Mouse (Mus musculus) limb, embryonic 11.5 days (tissue): ENCODE results near the gene Isoc2b. TPM values are rescaled to one million over a fixed set of nuclear protein-coding genes. Genes with fewer than 3 reads are reported as not detected.
"Not testable (repeated sequence)": the region's sequence is repeated elsewhere in the genome, so short reads cannot be mapped to it uniquely, and the experiment has no call there.

Experiments
- ATAC-seq: fragments of 200-750 bp; cut with Nextera tagmentation; 2 replicates; pipeline ENCODE4 v1.8.0; 2017; ENCODE audit warnings: low read depth; ENCODE audit not compliant: insufficient number of reproducible peaks, low FRiP score, low TSS enrichment
- DNase-seq: peaks from one replicate; pipeline ENCODE4 v3.0.0-alpha.2; 2015; ENCODE audit warnings: low spot score
- H3K27ac ChIP-seq: fragments of 300-500 bp; sonication (generic); replicated peaks from 2 replicates; pipeline ENCODE4 v1.5.1; 2014; ENCODE audit warnings: low read depth, mild to moderate bottlenecking, low read length
- H3K27me3 ChIP-seq: fragments of 300-500 bp; sonication (generic); 2 replicates; pipeline ENCODE4 v1.6.1; 2014; ENCODE audit warnings: mild to moderate bottlenecking, low read length, mixed read lengths; ENCODE audit not compliant: control insufficient read depth, insufficient read depth
- H3K36me3 ChIP-seq: fragments of 300-500 bp; sonication (generic); 2 replicates; pipeline ENCODE4 v1.6.1; 2014; ENCODE audit warnings: mild to moderate bottlenecking, low read length, moderate library complexity, mixed read lengths; ENCODE audit not compliant: control insufficient read depth, insufficient read depth
- H3K4me1 ChIP-seq: fragments of 300-500 bp; sonication (generic); 2 replicates; pipeline ENCODE4 v1.6.1; 2014; ENCODE audit warnings: low read length, mixed read lengths; ENCODE audit not compliant: control insufficient read depth, insufficient read depth
- H3K4me2 ChIP-seq: fragments of 300-500 bp; sonication (generic); 2 replicates; pipeline ENCODE4 v1.6.1; 2014; ENCODE audit warnings: low read depth, mild to moderate bottlenecking, moderate library complexity; ENCODE audit not compliant: severe bottlenecking
- H3K4me3 ChIP-seq: fragments of 300-500 bp; sonication (generic); 2 replicates; pipeline ENCODE4 v1.5.1; 2014; ENCODE audit warnings: low read depth, low read length
- H3K9ac ChIP-seq: fragments of 300-500 bp; sonication (generic); 2 replicates; pipeline ENCODE4 v1.6.1; 2014; ENCODE audit warnings: mild to moderate bottlenecking, low read length
- H3K9me3 ChIP-seq: fragments of 300-500 bp; sonication (generic); 2 replicates; pipeline ENCODE4 v1.6.1; 2016; ENCODE audit warnings: low read length; ENCODE audit not compliant: control insufficient read depth
- WGBS: fragments of 180-500 bp; shearing (Covaris S2); extraction: QIAGEN DNeasy Blood & Tissue Kit; methylation state at CpG from one replicate; pipeline ENCODE4 v1.1.7; 2014; 5-methylcytosine and 5-hydroxymethylcytosine counted together
- polyA plus RNA-seq: library from polyadenylated mRNA; unstranded; fragments of >200 nt; fragmentation: Nextera tagmentation; extraction: Ambion mirVana; gene quantifications from 2 replicates; pipeline ENCODE4 v1.2.1, GENCODE M21; 2014

Isoc2b gene
- polyA plus RNA-seq, 1 experiment from 2014 or later, result 3.5 TPM

- H3K4me2 ChIP-seq, result peak overlapping the region; percentile 67
- H3K27ac ChIP-seq, result no peak overlapping the region
- peak overlapping the region; percentile 31 for H3K4me3 ChIP-seq
- peaks cover 46% of the 10 kb centered on the region for H3K27me3 ChIP-seq
- ATAC-seq, result peak; percentile 66
- under 1% methylated on average over 51 of the region's 51 CpGs for WGBS
- no peaks in the 10 kb centered on the region for H3K9me3 ChIP-seq
- H3K4me1 ChIP-seq, result peaks cover 5% of the 10 kb centered on the region; the same call in 1 of the 2 replicates
- no peaks in the 10 kb centered on the region for H3K36me3 ChIP-seq
- H3K9ac ChIP-seq, result peak overlapping the region; percentile 5
- peak; percentile 75 for DNase-seq
Observed at GRCm38 (mm10) chr7:4836351-4836792, 33.7 kb downstream of the Isoc2b start.

- H3K27me3 ChIP-seq, result peaks cover 46% of the 10 kb centered on the region
- H3K4me1 ChIP-seq, result peaks cover 5% of the 10 kb centered on the region; the same call in 1 of the 2 replicates
- no peaks in the 10 kb centered on the region for H3K36me3 ChIP-seq
- WGBS, result 8% methylated on average over 27 of the region's 34 CpGs
- DNase-seq, result no peak
- H3K27ac ChIP-seq, result no peak overlapping the region
- no peak overlapping the region for H3K9ac ChIP-seq
- peak overlapping the region; percentile 31 for H3K4me3 ChIP-seq
- peak overlapping the region; percentile 67 for H3K4me2 ChIP-seq
- peak; percentile 27; the same call in 1 of the 2 replicates for ATAC-seq
- no peaks in the 10 kb centered on the region for H3K9me3 ChIP-seq
Observed at GRCm38 (mm10) chr7:4835631-4836327, 34.3 kb downstream of the Isoc2b start.

- DNase-seq, result peak; percentile 68
- WGBS, result 5% methylated on average over 12 of the region's 12 CpGs
Observed at GRCm38 (mm10) chr7:4830476-4830875, 39.6 kb downstream of the Isoc2b start.

GRCm38 (mm10) chr7:4825365-4825764, 44.7 kb downstream of the Isoc2b start:
- DNase-seq, result no peak
- H3K36me3 ChIP-seq, result no peaks in the 10 kb centered on the region
- H3K4me1 ChIP-seq, result no peaks in the 10 kb centered on the region
- H3K4me2 ChIP-seq, result no peak overlapping the region
- 48% methylated on average over 4 of the region's 4 CpGs for WGBS
- no peaks in the 10 kb centered on the region for H3K27me3 ChIP-seq
- H3K4me3 ChIP-seq, result no peak overlapping the region
- no peak overlapping the region for H3K9ac ChIP-seq
- H3K9me3 ChIP-seq, result no peaks in the 10 kb centered on the region
- H3K27ac ChIP-seq, result no peak overlapping the region
- ATAC-seq, result no peak

More at GRCm38 (mm10) chr7:4830476-4830875, 39.6 kb downstream of the Isoc2b start:
- Histone ChIP-seq H3K36me3 (no peaks in the 10 kb centered on the region), H3K9me3 (no peaks in the 10 kb centered on the region), H3K4me3 (no peak overlapping the region), H3K4me2 (no peak overlapping the region), H3K4me1 (no peaks in the 10 kb centered on the region), H3K27ac (no peak overlapping the region), H3K9ac (no peak overlapping the region), H3K27me3 (peaks cover 20% of the 10 kb centered on the region)
- ATAC-seq, result no peak

GRCm38 (mm10) chr7:4822162-4822907, 47.7 kb downstream of the Isoc2b start:
- H3K9ac ChIP-seq, result no peak overlapping the region
- H3K4me3 ChIP-seq, result no peak overlapping the region
- no peaks in the 10 kb centered on the region for H3K9me3 ChIP-seq
- no peak overlapping the region for H3K4me2 ChIP-seq
- H3K4me1 ChIP-seq, result no peaks in the 10 kb centered on the region
- ATAC-seq (no peak), DNase-seq (no peak)
- 60% methylated on average over 6 of the region's 6 CpGs for WGBS
- H3K27ac ChIP-seq, result no peak overlapping the region
- no peaks in the 10 kb centered on the region for H3K36me3 ChIP-seq
- no peaks in the 10 kb centered on the region for H3K27me3 ChIP-seq

GRCm38 (mm10) chr7:4821690-4822089, 48.4 kb downstream of the Isoc2b start:
- H3K9me3 ChIP-seq, result no peaks in the 10 kb centered on the region
- H3K4me2 ChIP-seq, result no peak overlapping the region
- no peak overlapping the region for H3K9ac ChIP-seq
- H3K27ac ChIP-seq, result no peak overlapping the region
- DNase-seq (no peak), ATAC-seq (no peak)
- H3K4me3 ChIP-seq, result no peak overlapping the region
- no peaks in the 10 kb centered on the region for H3K27me3 ChIP-seq
- 88% methylated on average over 4 of the region's 4 CpGs for WGBS
- H3K36me3 ChIP-seq, result no peaks in the 10 kb centered on the region
- no peaks in the 10 kb centered on the region for H3K4me1 ChIP-seq

- DNase-seq, H3K4me2 ChIP-seq, H3K4me1 ChIP-seq, H3K9ac ChIP-seq, ATAC-seq, H3K36me3 ChIP-seq, H3K27me3 ChIP-seq, H3K9me3 ChIP-seq, H3K27ac ChIP-seq, H3K4me3 ChIP-seq: not testable (repeated sequence)
- 83% methylated on average over 7 of the region's 7 CpGs for WGBS
Observed at GRCm38 (mm10) chr7:4820925-4821324, 49.1 kb downstream of the Isoc2b start.

GRCm38 (mm10) chr7:4816559-4816958, 53.5 kb downstream of the Isoc2b start:
- H3K4me3 ChIP-seq, result no peak overlapping the region
- H3K4me2 ChIP-seq, result no peak overlapping the region
- H3K9me3 ChIP-seq, result no peaks in the 10 kb centered on the region
- ATAC-seq, result no peak
- H3K4me1 ChIP-seq, result no peaks in the 10 kb centered on the region
- H3K36me3 ChIP-seq, result no peaks in the 10 kb centered on the region
- H3K27me3 ChIP-seq, result no peaks in the 10 kb centered on the region
- H3K9ac ChIP-seq, result no peak overlapping the region
- no peak for DNase-seq
- no peak overlapping the region for H3K27ac ChIP-seq
